Mouse (Mus musculus) olfactory bulb, adult 2 months (tissue): ENCODE measurements around the gene H2al1e.

ENCODE experiments used
- CTCF ChIP-seq: fragments of 200-500 bp; IDR thresholded peaks from 2 replicates; pipeline ENCODE4 v1.5.1; 2012; ENCODE audit warnings: low read depth, mild to moderate bottlenecking, low read length, moderate library complexity; ENCODE audit not compliant: insufficient read depth
- POLR2A ChIP-seq: fragments of 200-500 bp; IDR thresholded peaks from 2 replicates; pipeline ENCODE4 v1.6.1; 2012; ENCODE audit warnings: mild to moderate bottlenecking, low read depth, low read length, moderate library complexity; ENCODE audit not compliant: insufficient read depth

- TF ChIP-seq POLR2A: no peak
- no peak for TF ChIP-seq CTCF
Measured at GRCm38 (mm10) chrX:11269074-11269473, 42.7 kb upstream of the H2al1e start.
